Mouse (Mus musculus): ENCODE measurements at regions not wholly inside any gene's neighbourhood (a gene's known extent, or its start where the extent isn't known, plus 50 kb on each side); places are given as distances from the start of the nearest gene placed in this dataset.

DNA sequence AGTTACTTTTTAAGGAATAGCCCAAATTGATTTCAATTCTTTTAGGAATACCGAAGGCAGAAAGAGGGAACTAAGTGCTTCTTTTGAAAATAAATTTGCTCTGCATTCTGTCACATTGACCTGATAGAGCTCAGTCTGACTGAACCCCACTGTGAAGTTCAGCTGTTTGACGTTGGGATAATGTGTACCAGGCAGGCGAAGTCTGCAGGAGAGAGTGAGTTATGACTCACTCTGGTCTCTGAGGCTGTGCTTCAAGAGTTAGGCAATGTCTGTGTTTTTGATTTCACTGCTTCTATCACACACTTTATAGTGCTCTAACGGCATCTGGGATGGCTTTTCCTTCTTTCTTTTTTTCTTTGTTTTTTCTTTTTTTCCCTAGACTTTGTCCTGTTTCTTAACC is 283.5 kb downstream of the Naf1 start:
- DNase-seq, result no peak
- intact Hi-C loops (cut with DNase I), result no loop called here

DNA sequence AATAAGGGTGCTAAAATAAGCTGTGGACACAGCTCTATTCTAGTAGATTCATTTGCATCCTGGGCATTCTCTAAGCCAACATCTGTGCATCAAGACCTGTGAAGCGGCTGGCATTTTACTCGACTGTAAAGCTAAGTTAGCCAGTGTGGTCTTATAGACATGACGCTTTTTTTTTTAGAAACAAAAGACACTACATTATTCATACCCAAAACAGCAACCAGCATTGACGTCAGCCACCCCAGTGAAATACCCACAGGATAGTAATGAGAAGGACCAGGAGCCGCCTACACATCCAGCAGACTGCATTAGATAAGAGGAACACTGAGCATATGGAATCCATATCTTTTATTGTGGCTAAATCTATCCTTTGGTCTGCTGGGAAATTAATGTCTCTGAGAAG is 321.7 kb downstream of the Naf1 start:
- intact Hi-C loops (cut with DNase I), result no loop called here
- DNase-seq, result no peak

GRCm38 (mm10) chr8:67199213-67199612 is 324.4 kb upstream of the Nat3 start:
- intact Hi-C loops (cut with DNase I), result no loop called here
- DNase-seq, result no peak

- intact Hi-C loops (cut with DNase I), result no loop called here
- DNase-seq, result no peak
Measured at GRCm38 (mm10) chr8:67206064-67206463, 317.6 kb upstream of the Nat3 start.

- intact Hi-C loops (cut with DNase I), result no loop called here
Measured at GRCm38 (mm10) chr8:67231921-67232701, 291.5 kb upstream of the Nat3 start.

DNA sequence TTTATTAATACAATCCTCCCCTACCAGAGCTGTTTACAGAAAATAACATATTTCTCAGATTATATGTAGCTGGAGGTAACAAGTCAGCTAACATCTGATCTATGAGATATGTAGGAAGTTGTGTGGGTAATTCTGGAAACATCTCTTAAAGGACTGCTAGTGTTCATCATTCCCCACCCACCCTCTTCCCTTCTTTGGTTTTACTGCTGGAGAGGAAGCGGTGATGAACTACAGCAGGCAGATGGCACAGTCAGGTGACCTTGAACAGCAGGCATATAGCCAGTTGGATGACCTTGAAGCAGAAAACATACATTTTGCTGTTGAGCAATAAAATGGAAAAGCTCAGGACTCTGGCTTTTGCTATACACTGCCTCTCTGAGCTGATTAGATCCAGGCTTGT is 284.7 kb upstream of the Nat3 start:
- no peak for DNase-seq
- intact Hi-C loops (cut with DNase I), result no loop called here

More at GRCm38 (mm10) chr8:67231921-67232701, 291.5 kb upstream of the Nat3 start:
- DNase-seq, result no peak

- intact Hi-C loops (cut with DNase I), result no loop called here
- DNase-seq, result no peak
Measured at GRCm38 (mm10) chr8:67278759-67279158, 244.9 kb upstream of the Nat3 start.

GRCm38 (mm10) chr8:67279449-67279848 is 244.2 kb upstream of the Nat3 start:
- intact Hi-C loops (cut with DNase I), result no loop called here
- no peak for DNase-seq

DNA sequence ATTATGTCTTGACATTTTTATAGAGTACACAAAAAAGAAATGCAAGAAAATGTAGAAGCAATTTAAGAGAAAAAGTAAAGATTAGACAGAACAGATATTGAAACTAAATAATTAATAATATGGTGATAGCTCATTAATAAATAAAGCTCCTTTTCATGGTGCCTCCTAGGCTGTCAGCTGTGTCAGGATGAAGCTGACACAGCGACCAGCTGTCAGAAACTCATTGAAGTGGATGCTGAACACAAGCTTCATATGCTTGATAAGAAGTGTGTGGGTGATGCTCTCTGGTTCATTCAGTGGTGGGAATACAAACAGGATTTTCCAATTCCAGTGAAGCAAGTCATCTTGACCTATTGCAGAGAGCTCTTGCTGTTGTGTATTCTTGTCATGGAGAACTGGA is 213.2 kb upstream of the Nat3 start:
- intact Hi-C loops (cut with DNase I), result no loop called here
- no peak for DNase-seq

DNA sequence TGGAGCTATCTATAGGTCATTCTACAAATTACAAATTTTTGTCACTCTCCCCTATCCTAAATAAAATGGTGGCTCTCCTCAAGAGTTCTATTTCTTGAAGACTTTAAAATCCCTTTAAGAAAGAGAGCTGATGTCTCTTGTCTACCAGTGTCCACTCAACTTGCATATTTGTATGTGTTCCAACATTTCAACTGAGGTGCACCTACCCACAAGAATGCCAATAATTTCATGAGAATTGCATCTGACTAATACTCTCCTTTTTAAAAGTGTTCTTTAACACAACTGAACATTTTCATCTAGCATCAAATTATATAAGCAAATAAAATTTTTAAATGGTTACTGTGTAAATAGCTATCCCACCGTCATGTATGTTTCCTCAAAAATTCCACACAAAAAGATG is 206.3 kb upstream of the Nat3 start:
- intact Hi-C loops (cut with DNase I), result no loop called here
- DNase-seq, result no peak

DNA sequence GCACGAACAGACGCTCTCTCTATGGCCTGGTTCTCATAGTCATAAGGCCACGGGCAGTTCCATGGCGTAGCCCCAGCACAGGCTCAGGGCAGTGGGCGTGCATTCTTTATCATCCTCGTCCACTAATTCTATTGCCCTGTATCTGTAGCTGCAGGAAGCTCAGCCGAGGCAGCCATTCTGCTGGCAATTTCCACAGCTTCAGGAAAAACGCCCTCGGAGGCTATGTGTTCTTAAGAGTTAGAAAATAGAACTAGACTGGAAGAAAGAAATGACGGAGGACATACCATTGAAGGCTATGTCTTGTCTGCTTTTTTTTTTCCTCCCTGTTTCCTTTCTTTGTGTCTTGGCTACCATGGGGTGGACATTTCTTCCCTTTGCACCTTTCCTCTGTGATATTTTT is 205.0 kb upstream of the Nat3 start:
- intact Hi-C loops (cut with DNase I), result no loop called here
- DNase-seq, result no peak

- intact Hi-C loops (cut with DNase I), result no loop called here
- DNase-seq, result no peak
Measured at GRCm38 (mm10) chr8:67320535-67320934, 203.1 kb upstream of the Nat3 start.

GRCm38 (mm10) chr8:67328439-67328838 is 195.2 kb upstream of the Nat3 start:
- intact Hi-C loops (cut with DNase I), result no loop called here

DNA sequence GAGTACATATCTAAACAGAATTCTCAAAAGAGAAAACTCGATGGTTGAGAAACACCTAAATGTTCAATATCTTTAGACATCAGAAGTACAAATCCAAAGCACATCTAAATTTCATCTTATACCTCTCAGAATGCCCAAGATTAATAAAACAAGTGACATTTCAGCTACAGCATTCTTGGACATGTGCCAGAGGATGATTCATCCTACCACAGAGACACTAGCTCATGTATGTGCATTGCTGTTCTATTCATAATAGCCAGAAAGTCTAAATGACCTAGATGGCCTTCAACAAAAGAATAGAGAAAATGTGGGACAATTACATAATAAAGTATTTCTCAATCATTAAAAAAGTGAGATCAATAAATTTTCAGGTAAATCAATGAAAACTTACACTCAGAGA is 146.6 kb upstream of the Nat3 start:
- intact Hi-C loops (cut with DNase I), result no loop called here
- DNase-seq, result no peak

More at GRCm38 (mm10) chr8:67328439-67328838, 195.2 kb upstream of the Nat3 start:
- no peak for DNase-seq

- intact Hi-C loops (cut with DNase I), result loop anchor here (2.0 to 5.0 kb wide), 2 partner anchors 709 to 909 kb away; partner anchors contain the start of gene Npy1r
- peak in 1 of 2 experiments; percentile 16 for DNase-seq
Measured at GRCm38 (mm10) chr8:67405947-67406346, 117.7 kb upstream of the Nat3 start.

DNA sequence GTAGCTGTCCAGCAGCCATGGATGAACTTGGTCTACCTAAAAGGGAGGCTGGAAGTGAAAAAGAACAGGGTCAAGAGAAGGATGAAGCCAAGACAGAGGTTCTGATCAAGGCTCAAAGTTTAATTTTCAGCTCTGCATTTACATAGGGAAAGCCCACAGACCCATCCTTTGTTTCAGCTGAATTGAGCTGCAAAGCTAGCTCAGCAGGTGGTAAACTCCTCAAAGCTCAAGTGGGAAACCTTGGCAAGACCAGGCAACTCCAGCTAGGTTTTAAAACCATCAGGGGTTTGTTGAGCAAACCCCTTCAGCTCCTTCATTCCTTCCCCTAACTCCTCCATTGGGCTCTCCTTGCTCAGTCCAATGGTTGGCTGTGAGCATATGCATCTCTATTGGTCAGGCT is 108.8 kb upstream of the Nat3 start:
- intact Hi-C loops (cut with DNase I), result no loop called here
- DNase-seq, result no peak

GRCm38 (mm10) chr8:67422521-67422920 is 101.1 kb upstream of the Nat3 start:
- intact Hi-C loops (cut with DNase I), result no loop called here
- DNase-seq, result no peak

Measured in heart, postnatal 14 days (tissue).